ENCODE assay signal across 18 mouse cellular contexts in the genomic region with DNA sequence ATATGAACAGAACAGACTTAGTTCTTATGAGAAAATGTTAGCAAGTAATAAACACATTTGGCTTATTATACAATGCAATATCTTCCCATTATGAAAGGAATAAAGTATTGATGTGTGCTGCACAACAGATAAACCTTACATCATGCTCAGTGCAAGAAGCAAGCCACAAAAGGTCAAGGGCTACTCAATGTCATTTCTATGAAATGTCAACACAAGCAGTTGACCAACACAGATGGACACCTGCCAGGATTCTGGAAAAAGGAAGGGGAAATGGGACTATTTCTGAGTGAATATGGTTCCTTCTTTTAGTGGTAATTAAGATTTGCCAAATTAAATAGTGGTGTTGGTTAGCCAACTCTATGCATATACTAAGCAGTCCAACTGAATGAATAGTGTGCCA. TPM values are rescaled to one million over a fixed set of nuclear protein-coding genes. Genes with fewer than 3 reads are reported as not detected.
DNase-seq lines count a peak whose midpoint lies in the region; ATAC-seq and TF ChIP-seq lines count a peak whose summit lies in the region.
"Had no signal": no experiment of that assay in that cellular context is flagged by ENCODE, and none has a peak within 500 bp of the region (broad histone marks: within the 10 kb centered on the region; RNA-seq: fewer than 3 reads in every experiment).

No protein-coding gene starts in this region.

- peak; percentile 50; the same call in 1 of the 2 replicates for ATAC-seq in liver, embryonic 16.5 days (ENCODE audit: low read depth)
- peak; percentile 82 for ATAC-seq in liver, postnatal 0 days
- peak; percentile 77 for ATAC-seq in monocyte, adult 5-6 weeks (replicated peaks; ENCODE audit: insufficient number of reproducible peaks, low FRiP score, low TSS enrichment, poor library complexity, severe bottlenecking)
- ATAC-seq in hindbrain, embryonic 12.5 days (ENCODE audit: low FRiP score), result no peak
- ATAC-seq: forebrain, embryonic 13.5 days; inflammation-experienced regulatory T-cells, adult 6 months; Patski had no signal

- TF ChIP-seq CTCF in liver, postnatal 0 days (IDR thresholded peaks at IDR 0.05; ENCODE audit: low read depth), result no peak

- no peak overlapping the region for H3K27ac ChIP-seq in liver, embryonic 16.5 days (ENCODE audit: low read length)
- peak overlapping the region; percentile 76; the same call in 1 of the 2 replicates for H3K27ac ChIP-seq in liver, postnatal 0 days (ENCODE audit: low read depth)
- no peak overlapping the region for H3K27ac ChIP-seq in hindbrain, embryonic 10.5 days
- H3K27ac ChIP-seq in hindbrain, embryonic 12.5 days, result no peak overlapping the region
- H3K27ac ChIP-seq: forebrain, embryonic 13.5 days had no signal

- no peaks in the 10 kb centered on the region for H3K9me3 ChIP-seq in liver, embryonic 16.5 days (replicated peaks; ENCODE audit: control insufficient read depth, low read length)
- no peaks in the 10 kb centered on the region for H3K9me3 ChIP-seq in liver, postnatal 0 days (ENCODE audit: low read length)
- no peaks in the 10 kb centered on the region for H3K9me3 ChIP-seq in hindbrain, embryonic 10.5 days
- no peaks in the 10 kb centered on the region for H3K9me3 ChIP-seq in hindbrain, embryonic 12.5 days (replicated peaks)
- H3K9me3 ChIP-seq: forebrain, embryonic 13.5 days; heart, embryonic 12.5 days had no signal

- H3K9ac ChIP-seq in liver, embryonic 16.5 days (ENCODE audit: low read depth, low read length), result no peak overlapping the region
- no peak overlapping the region for H3K9ac ChIP-seq in liver, postnatal 0 days (replicated peaks)
- no peak overlapping the region for H3K9ac ChIP-seq in hindbrain, embryonic 12.5 days
- H3K9ac ChIP-seq: forebrain, embryonic 13.5 days; heart, embryonic 12.5 days had no signal

- no peak for DNase-seq in liver
- peak; percentile 41 for DNase-seq in adrenal gland, adult 8-10 months
- peak; percentile 46 for DNase-seq in liver, postnatal 0 days
- DNase-seq in hindbrain, embryonic 10.5 days (ENCODE audit: low spot score), result no peak
- DNase-seq: embryo, embryonic 11 days had no signal

- H3K36me3 ChIP-seq in liver, embryonic 16.5 days (ENCODE audit: control insufficient read depth, insufficient read depth), result no peaks in the 10 kb centered on the region
- no peaks in the 10 kb centered on the region for H3K36me3 ChIP-seq in liver, postnatal 0 days (replicated peaks; ENCODE audit: insufficient read depth, low read length)
- H3K36me3 ChIP-seq in hindbrain, embryonic 10.5 days, result no peaks in the 10 kb centered on the region
- H3K36me3 ChIP-seq in hindbrain, embryonic 12.5 days, result no peaks in the 10 kb centered on the region
- H3K36me3 ChIP-seq: heart, embryonic 12.5 days had no signal

- no peaks in the 10 kb centered on the region for H3K27me3 ChIP-seq in liver, embryonic 16.5 days (ENCODE audit: control insufficient read depth, insufficient read depth, low read depth, low read length)
- no peaks in the 10 kb centered on the region for H3K27me3 ChIP-seq in liver, postnatal 0 days (ENCODE audit: insufficient read depth, low read length)
- no peaks in the 10 kb centered on the region for H3K27me3 ChIP-seq in hindbrain, embryonic 10.5 days (ENCODE audit: insufficient read depth, poor library complexity, severe bottlenecking)
- no peaks in the 10 kb centered on the region for H3K27me3 ChIP-seq in hindbrain, embryonic 12.5 days
- H3K27me3 ChIP-seq: forebrain, embryonic 13.5 days; heart, embryonic 12.5 days had no signal

- H3K4me2 ChIP-seq in liver, embryonic 16.5 days (ENCODE audit: low read depth, low read length), result no peak overlapping the region
- H3K4me2 ChIP-seq in liver, postnatal 0 days (ENCODE audit: low read depth, low read length), result no peak overlapping the region
- no peak overlapping the region for H3K4me2 ChIP-seq in hindbrain, embryonic 12.5 days (replicated peaks)
- H3K4me2 ChIP-seq: forebrain, embryonic 13.5 days; heart, embryonic 12.5 days had no signal

- H3K4me1 ChIP-seq in liver, embryonic 16.5 days (ENCODE audit: control insufficient read depth, low read depth, low read length), result peaks cover 6% of the 10 kb centered on the region
- peaks cover 24% of the 10 kb centered on the region for H3K4me1 ChIP-seq in liver, postnatal 0 days (ENCODE audit: insufficient read depth)
- 0 out of 2 replicates have a peak, but pooled peaks cover 14% of the 10 kb centered on the region for H3K4me1 ChIP-seq in hindbrain, embryonic 10.5 days (replicated peaks)
- no peaks in the 10 kb centered on the region; the same call in none of the 2 replicates for H3K4me1 ChIP-seq in hindbrain, embryonic 12.5 days
- H3K4me1 ChIP-seq: forebrain, embryonic 13.5 days had no signal

- no peak overlapping the region for H3K4me3 ChIP-seq in liver, embryonic 16.5 days (ENCODE audit: low read depth, low read length)
- H3K4me3 ChIP-seq in liver, postnatal 0 days (ENCODE audit: low read depth, low read length), result no peak overlapping the region
- no peak overlapping the region for H3K4me3 ChIP-seq in hindbrain, embryonic 10.5 days
- H3K4me3 ChIP-seq in hindbrain, embryonic 12.5 days, result no peak overlapping the region
- H3K4me3 ChIP-seq: forebrain, embryonic 13.5 days; heart, embryonic 12.5 days had no signal

- TF ChIP-seq EP300 in liver, postnatal 0 days (IDR thresholded peaks at IDR 0.05; ENCODE audit: low read depth), result peak; percentile 5; the same call in 1 of the 2 replicates

RNA-seq across cellular contexts. Expression of gene Pdcd1lg2, which starts 9.2 kb away (rescaled TPM):
- 0.05 and 0.08 TPM in 2 replicates for polyA plus RNA-seq in liver, embryonic 16.5 days (2015; fragmentation: Nextera tagmentation; extraction: Ambion mirVana)
- total RNA-seq in adrenal gland, adult 8-10 months (2022), result not detected
- polyA plus RNA-seq in liver, postnatal 0 days (2015; fragmentation: Nextera tagmentation; extraction: Ambion mirVana), result not detected in 2 replicates
- 3.8 to 7.9 TPM (median 6.5 TPM) in 3 replicates for total RNA-seq in monocyte, adult 5-6 weeks (2017)
- not detected in 2 replicates for polyA plus RNA-seq in hindbrain, embryonic 10.5 days (2016; fragmentation: Nextera tagmentation; extraction: Ambion mirVana)
- not detected in 2 replicates for polyA plus RNA-seq in hindbrain, embryonic 12.5 days (2016; fragmentation: Nextera tagmentation; extraction: Ambion mirVana)
- total RNA-seq: layer of hippocampus, adult 18-20 months; left cerebral cortex, postnatal 10 days; megakaryocyte-erythroid progenitor cell, adult 5-6 weeks had no signal
- polyA plus RNA-seq: forebrain, embryonic 13.5 days; heart, embryonic 12.5 days; kidney, embryonic 16.5 days; limb, embryonic 14.5 days; stomach, embryonic 14.5 days had no signal

RNA-seq across cellular contexts. Expression of gene Cd274, which starts 52.7 kb away (rescaled TPM):
- polyA plus RNA-seq in liver, embryonic 16.5 days (2015; fragmentation: Nextera tagmentation; extraction: Ambion mirVana), result 0.96 and 1.0 TPM in 2 replicates
- total RNA-seq in adrenal gland, adult 8-10 months (2022), result 1 to 10 TPM; 4.1 to 9.4 (median 7.3) TPM
- polyA plus RNA-seq in liver, postnatal 0 days (2015; fragmentation: Nextera tagmentation; extraction: Ambion mirVana), result 0.76 and 1.2 TPM in 2 replicates
- total RNA-seq in monocyte, adult 5-6 weeks (2017), result 80.1 to 92.8 TPM (median 86.9 TPM) in 3 replicates
- 0.26 and 0.38 TPM in 2 replicates for polyA plus RNA-seq in hindbrain, embryonic 10.5 days (2016; fragmentation: Nextera tagmentation; extraction: Ambion mirVana)
- 0.44 and 0.50 TPM in 2 replicates for polyA plus RNA-seq in hindbrain, embryonic 12.5 days (2016; fragmentation: Nextera tagmentation; extraction: Ambion mirVana)

RNA-seq across cellular contexts. Expression of gene Plgrkt, which starts 52.8 kb away (rescaled TPM):
- 33.9 and 34.2 TPM in 2 replicates for polyA plus RNA-seq in liver, embryonic 16.5 days (2015; fragmentation: Nextera tagmentation; extraction: Ambion mirVana)
- total RNA-seq in adrenal gland, adult 8-10 months (2022), result 10 to 100 TPM; 47.6 to 88.0 (median 75.4) TPM
- 23.8 and 25.0 TPM in 2 replicates for polyA plus RNA-seq in liver, postnatal 0 days (2015; fragmentation: Nextera tagmentation; extraction: Ambion mirVana)
- 110 to 162 TPM (median 162 TPM) in 3 replicates for total RNA-seq in monocyte, adult 5-6 weeks (2017)
- polyA plus RNA-seq in hindbrain, embryonic 10.5 days (2016; fragmentation: Nextera tagmentation; extraction: Ambion mirVana), result 37.6 and 57.3 TPM in 2 replicates
- 79.4 and 88.9 TPM in 2 replicates for polyA plus RNA-seq in hindbrain, embryonic 12.5 days (2016; fragmentation: Nextera tagmentation; extraction: Ambion mirVana)

Comparison
In these comparisons a context has a peak if more than half of its experiments do, and no peak if none do; other contexts are left out.
1. DNase-seq: peak in adrenal gland, adult 8-10 months (single experiment) and liver, postnatal 0 days (single experiment); none in liver (single experiment) and hindbrain, embryonic 10.5 days (single experiment).